Mouse (Mus musculus) liver, embryonic 14.5 days (tissue): ENCODE data around the gene Slco1b2. TPM values are rescaled to one million over a fixed set of nuclear protein-coding genes. Genes with fewer than 3 reads are reported as not detected.

Experiments
- ATAC-seq: fragments of 200-750 bp; cut with Nextera tagmentation; 2 replicates; pipeline ENCODE4 v1.8.0; 2017; ENCODE audit warnings: moderate number of reproducible peaks, mild to moderate bottlenecking, moderate library complexity; ENCODE audit not compliant: insufficient read depth
- DNase-seq, 3 experiments: peaks; one replicate each; pipeline ENCODE4 v3.0.0-alpha.2; 2012 to 2013; ENCODE audit warnings: low read depth in 3 of 3, low spot score in 3 of 3
- H3K27ac ChIP-seq: fragments of 300-500 bp; sonication (generic); 2 replicates; pipeline ENCODE4 v1.5.1; 2014; ENCODE audit warnings: moderate library complexity, mild to moderate bottlenecking, control low read depth, inconsistent platforms
- H3K27me3 ChIP-seq: fragments of 300-500 bp; sonication (generic); 2 replicates; pipeline ENCODE4 v1.6.1; 2014; ENCODE audit warnings: mild to moderate bottlenecking, low read length, moderate library complexity; ENCODE audit not compliant: control insufficient read depth, insufficient read depth
- H3K36me3 ChIP-seq: fragments of 300-500 bp; sonication (generic); replicated peaks from 2 replicates; pipeline ENCODE4 v1.6.1; 2014; ENCODE audit warnings: low read depth; ENCODE audit not compliant: control insufficient read depth, insufficient read depth
- H3K4me1 ChIP-seq, 2 experiments: fragments of 200-500 bp in 1 of 2; fragments of 300-500 bp in 1 of 2; sonication (generic) in 1 of 2; replicated peaks; 2 replicates each; pipeline ENCODE4 v1.6.1; 2012 to 2014; ENCODE audit warnings: antibody characterized with exemption in 1 of 2, inconsistent platforms in 1 of 2, low read length in 1 of 2; ENCODE audit not compliant: control insufficient read depth in 2 of 2, insufficient read depth in 2 of 2
- H3K4me2 ChIP-seq: fragments of 300-500 bp; sonication (generic); 2 replicates; pipeline ENCODE4 v1.6.1; 2014; ENCODE audit warnings: low read depth, mild to moderate bottlenecking, control low read depth, moderate library complexity
- H3K4me3 ChIP-seq, 2 experiments: fragments of 200-500 bp in 1 of 2; fragments of 300-500 bp in 1 of 2; sonication (generic) in 1 of 2; 2 replicates each; pipeline ENCODE4 v1.5.1; 2012 to 2014; ENCODE audit warnings: low read depth in 2 of 2, low read length in 2 of 2, mild to moderate bottlenecking in 2 of 2, control low read depth in 1 of 2, inconsistent platforms in 1 of 2, moderate library complexity in 1 of 2; ENCODE audit not compliant: insufficient read depth in 1 of 2
- H3K9ac ChIP-seq: fragments of 300-500 bp; sonication (generic); replicated peaks from 2 replicates; pipeline ENCODE4 v1.6.1; 2014; ENCODE audit warnings: mild to moderate bottlenecking, control low read depth, moderate library complexity
- H3K9me3 ChIP-seq: fragments of 300-500 bp; sonication (generic); 2 replicates; pipeline ENCODE4 v1.6.1; 2016; ENCODE audit warnings: low read length, mixed read lengths; ENCODE audit not compliant: control insufficient read depth
- CTCF ChIP-seq: IDR thresholded peaks from 2 replicates; pipeline ENCODE4 v1.5.1; 2016; ENCODE audit warnings: antibody characterized with exemption, low read depth, control low read depth
- EP300 ChIP-seq: IDR thresholded peaks from 2 replicates; pipeline ENCODE4 v1.6.1; 2016; ENCODE audit warnings: antibody characterized with exemption, low read depth
- WGBS: fragments of 180-500 bp; shearing (Covaris S2); extraction: QIAGEN DNeasy Blood & Tissue Kit; methylation state at CpG from one replicate; pipeline ENCODE4 v1.1.7; 2014; ENCODE audit not compliant: insufficient replicate concordance; 5-methylcytosine and 5-hydroxymethylcytosine counted together
- polyA plus RNA-seq, 2 experiments: library from polyadenylated mRNA; depleted of rRNA in 1 of 2; stranded (reverse) in 1 of 2; unstranded in 1 of 2; fragments of >200 nt; fragmentation: Nextera tagmentation in 1 of 2; extraction: Ambion mirVana in 1 of 2; gene quantifications; 2 replicates each; pipeline versions ENCODE4 v1.2.1 to v1.2.3; 2012 to 2014

Slco1b2 gene
- polyA plus RNA-seq, 2 experiments: 0.37 to 1.6 TPM

- Histone ChIP-seq H3K27me3 (no peaks in the 10 kb centered on the region), H3K4me3 (no peak overlapping the region), H3K36me3 (no peaks in the 10 kb centered on the region), H3K9ac (no peak overlapping the region), H3K4me1 (no peaks in the 10 kb centered on the region), H3K4me2 (no peak overlapping the region), H3K27ac (no peak overlapping the region), H3K9me3 (no peaks in the 10 kb centered on the region)
- WGBS: 79% methylated on average over 2 of the region's 2 CpGs
- DNase-seq (no peak), ATAC-seq (no peak)
- no peak for TF ChIP-seq CTCF
- no peak for TF ChIP-seq EP300
These were observed 32.3 kb upstream of the Slco1b2 start for GRCm38 (mm10) chr6:141597037-141597436.

GRCm38 (mm10) chr6:141600940-141601339, 28.4 kb upstream of the Slco1b2 start:
- no peaks in the 10 kb centered on the region for H3K9me3 ChIP-seq
- no peaks in the 10 kb centered on the region for H3K27me3 ChIP-seq
- no peak overlapping the region for H3K4me3 ChIP-seq
- TF ChIP-seq CTCF: no peak
- no peak for TF ChIP-seq EP300
- no peaks in the 10 kb centered on the region for H3K36me3 ChIP-seq
- no peak for ATAC-seq
- DNase-seq: no peak
- WGBS: 57% methylated on average over 9 of the region's 9 CpGs
- no peak overlapping the region for H3K27ac ChIP-seq
- no peak overlapping the region for H3K9ac ChIP-seq
- no peaks in the 10 kb centered on the region for H3K4me1 ChIP-seq
- H3K4me2 ChIP-seq: no peak overlapping the region

GRCm38 (mm10) chr6:141610702-141611260, 18.5 kb upstream of the Slco1b2 start:
- Histone ChIP-seq H3K27ac (no peak overlapping the region), H3K36me3 (no peaks in the 10 kb centered on the region), H3K9me3 (no peaks in the 10 kb centered on the region), H3K9ac (no peak overlapping the region), H3K4me1 (no peaks in the 10 kb centered on the region), H3K4me3 (no peak overlapping the region), H3K4me2 (no peak overlapping the region), H3K27me3 (no peaks in the 10 kb centered on the region)
- TF ChIP-seq CTCF (no peak), EP300 (no peak)
- DNase-seq (no peak), ATAC-seq (no peak)
- 42% methylated on average over 2 of the region's 2 CpGs for WGBS

- no peaks in the 10 kb centered on the region for H3K27me3 ChIP-seq
- no peak for DNase-seq
- no peaks in the 10 kb centered on the region for H3K9me3 ChIP-seq
- no peaks in the 10 kb centered on the region for H3K36me3 ChIP-seq
- TF ChIP-seq CTCF (no peak), EP300 (no peak)
- no peak for ATAC-seq
- no peaks in the 10 kb centered on the region for H3K4me1 ChIP-seq
- H3K27ac ChIP-seq: no peak overlapping the region
- H3K9ac ChIP-seq: no peak overlapping the region
- no peak overlapping the region for H3K4me2 ChIP-seq
- no peak overlapping the region for H3K4me3 ChIP-seq
These were observed 15.3 kb upstream of the Slco1b2 start for GRCm38 (mm10) chr6:141614017-141614416.

- Histone ChIP-seq H3K9ac (no peak overlapping the region), H3K4me3 (no peak overlapping the region), H3K36me3 (no peaks in the 10 kb centered on the region), H3K4me2 (no peak overlapping the region), H3K27ac (no peak overlapping the region), H3K27me3 (no peaks in the 10 kb centered on the region), H3K4me1 (no peaks in the 10 kb centered on the region), H3K9me3 (no peaks in the 10 kb centered on the region)
- WGBS: 59% methylated on average over 3 of the region's 3 CpGs
- DNase-seq (no peak), ATAC-seq (no peak)
- TF ChIP-seq EP300: no peak
These were observed 14.0 kb upstream of the Slco1b2 start for GRCm38 (mm10) chr6:141615348-141615747.

GRCm38 (mm10) chr6:141632935-141633334, 3.6 kb downstream of the Slco1b2 start:
- DNase-seq (no peak), ATAC-seq (no peak)
- H3K4me3 ChIP-seq: no peak overlapping the region
- H3K27me3 ChIP-seq: no peaks in the 10 kb centered on the region
- no peaks in the 10 kb centered on the region for H3K4me1 ChIP-seq
- H3K9me3 ChIP-seq: no peaks in the 10 kb centered on the region
- TF ChIP-seq CTCF (no peak), EP300 (no peak)
- no peak overlapping the region for H3K27ac ChIP-seq
- no peak overlapping the region for H3K9ac ChIP-seq
- 67% methylated on average over 6 of the region's 6 CpGs for WGBS
- no peak overlapping the region for H3K4me2 ChIP-seq
- H3K36me3 ChIP-seq: no peaks in the 10 kb centered on the region
